Mouse (Mus musculus) megakaryocyte, embryonic 14.5 days (primary cell): ENCODE data around the gene Dock4.

Source experiments
- FLI1 ChIP-seq: IDR thresholded peaks from 2 replicates; pipeline ENCODE4 v1.6.1; 2012; ENCODE audit warnings: low read length, inconsistent platforms, mixed read lengths
- GATA1 ChIP-seq: IDR thresholded peaks from 3 replicates; pipeline ENCODE4 v1.6.1; 2012; ENCODE audit warnings: mixed read lengths, low read length, inconsistent platforms, borderline replicate concordance

GRCm38 (mm10) chr12:40462693-40463235 lies 17.0 kb downstream of the Dock4 start:
- no peak for TF ChIP-seq FLI1
- TF ChIP-seq GATA1, result no peak
